Mouse (Mus musculus) kidney, adult 2 months (tissue): Measurements from ENCODE around the gene 4930402H24Rik. TPM values are rescaled to one million over a fixed set of nuclear protein-coding genes. Genes with fewer than 3 reads are reported as not detected.

Source experiments
- DNase-seq: peaks from one replicate; pipeline ENCODE4 v3.0.0; 2021
- H3K27ac ChIP-seq: fragments of 200-500 bp; 2 replicates; pipeline ENCODE4 v1.5.1; 2012; ENCODE audit warnings: low read depth, low read length, control low read depth, inconsistent platforms; ENCODE audit not compliant: insufficient read depth
- H3K27me3 ChIP-seq: fragments of 200-500 bp; replicated peaks from 2 replicates; pipeline ENCODE4 v1.6.1; 2012; ENCODE audit warnings: mild to moderate bottlenecking, moderate library complexity, low read length, inconsistent platforms; ENCODE audit not compliant: control insufficient read depth, insufficient read depth
- H3K36me3 ChIP-seq: fragments of 200-500 bp; 2 replicates; pipeline ENCODE4 v1.6.1; 2012; ENCODE audit warnings: mild to moderate bottlenecking, moderate library complexity, low read length, inconsistent platforms; ENCODE audit not compliant: control insufficient read depth, insufficient read depth
- H3K4me1 ChIP-seq: fragments of 200-500 bp; 2 replicates; pipeline ENCODE4 v1.6.1; 2011; ENCODE audit warnings: low read length; ENCODE audit not compliant: control insufficient read depth, insufficient read depth
- H3K4me3 ChIP-seq: fragments of 200-500 bp; 2 replicates; pipeline ENCODE4 v1.5.1; 2011; ENCODE audit warnings: mild to moderate bottlenecking, low read depth, low read length, control low read depth; ENCODE audit not compliant: insufficient read depth
- CTCF ChIP-seq: fragments of 200-500 bp; conservative IDR thresholded peaks from 2 replicates; pipeline ENCODE4 v1.5.1; 2011; ENCODE audit warnings: low read depth, mild to moderate bottlenecking, control low read depth, low read length, moderate library complexity, mixed read lengths; ENCODE audit not compliant: insufficient read depth, insufficient read length
- POLR2A ChIP-seq: fragments of 200-500 bp; IDR thresholded peaks from one replicate; pipeline ENCODE4 v1.6.1; 2011; ENCODE audit warnings: low read depth, low read length, control low read depth
- WGBS: fragments of 180-500 bp; shearing (Covaris S2); methylation state at CpG from one replicate; pipeline ENCODE4 v1.1.7; 2018; 5-methylcytosine and 5-hydroxymethylcytosine counted together
- polyA plus RNA-seq: library from polyadenylated mRNA; depleted of rRNA; stranded (reverse); fragments of >200 nt; gene quantifications from 2 replicates; pipeline ENCODE4 v1.2.3, GENCODE M21; 2012

Gene 4930402H24Rik
- polyA plus RNA-seq, 1 experiment, result 70.2 TPM

- Histone ChIP-seq H3K4me1 (peaks cover 21% of the 10 kb centered on the region), H3K36me3 (peaks cover 13% of the 10 kb centered on the region), H3K4me3 (no peak overlapping the region), H3K27me3 (no peaks in the 10 kb centered on the region), H3K27ac (no peak overlapping the region)
- TF ChIP-seq POLR2A, result no peak
- no peak for TF ChIP-seq CTCF
- 85% methylated on average over 5 of the region's 5 CpGs for WGBS
- no peak for DNase-seq
These were observed 90.0 kb downstream of the 4930402H24Rik start for GRCm38 (mm10) chr2:130816205-130816604.

DNA sequence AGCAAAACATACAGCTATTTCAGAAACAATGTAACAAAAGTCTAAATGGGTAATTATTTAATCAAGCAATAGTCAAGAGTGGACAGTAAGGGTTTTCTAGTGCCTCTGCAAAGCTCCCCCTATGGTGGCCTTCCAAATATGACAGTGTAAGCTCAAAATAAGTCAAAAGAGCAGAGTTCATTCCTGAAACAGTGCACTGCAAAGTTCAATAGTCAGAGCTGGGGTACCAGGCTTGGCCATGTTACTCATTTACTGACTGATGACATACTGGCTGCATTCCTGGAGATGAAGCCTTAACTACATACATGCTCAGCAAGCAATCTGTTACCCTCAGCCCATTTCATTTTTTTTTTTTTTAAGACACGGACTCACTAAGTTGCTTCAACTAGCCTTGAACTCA is 91.7 kb downstream of the 4930402H24Rik start:
- Histone ChIP-seq H3K27ac (peak overlapping the region; percentile 84), H3K27me3 (no peaks in the 10 kb centered on the region), H3K4me3 (no peak overlapping the region), H3K4me1 (peaks cover 21% of the 10 kb centered on the region), H3K36me3 (peaks cover 13% of the 10 kb centered on the region)
- TF ChIP-seq CTCF (no peak), POLR2A (no peak)
- 40% methylated on average over 1 of the region's 1 CpGs for WGBS
- peak; percentile 92 for DNase-seq

DNA sequence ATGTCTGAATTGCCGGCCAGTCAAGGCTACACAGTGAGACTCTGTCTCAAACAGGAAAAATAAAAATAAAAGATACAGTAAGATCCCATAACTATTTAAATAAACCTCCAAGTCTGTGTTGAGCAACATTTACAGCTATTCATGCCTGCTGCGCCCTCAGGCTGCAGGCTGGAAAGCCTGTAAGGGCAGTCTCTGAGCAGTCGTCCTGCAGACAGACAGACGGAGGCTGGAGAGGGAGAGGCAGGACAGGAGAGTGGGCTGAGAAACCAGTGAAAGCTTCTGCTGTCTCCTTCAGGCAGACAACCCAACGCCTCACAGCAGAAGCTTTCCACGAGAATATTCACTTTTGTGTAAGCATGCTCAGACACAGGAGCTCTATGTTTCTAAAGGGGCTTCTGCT is 92.5 kb downstream of the 4930402H24Rik start:
- H3K27ac ChIP-seq, result peak overlapping the region; percentile 66
- WGBS, result 50% methylated on average over 6 of the region's 6 CpGs
- TF ChIP-seq POLR2A (no peak), CTCF (no peak; the same call in 1 of the 2 replicates)
- H3K4me3 ChIP-seq, result no peak overlapping the region
- peaks cover 21% of the 10 kb centered on the region for H3K4me1 ChIP-seq
- H3K27me3 ChIP-seq, result no peaks in the 10 kb centered on the region
- H3K36me3 ChIP-seq, result peaks cover 16% of the 10 kb centered on the region
- no peak for DNase-seq

DNA sequence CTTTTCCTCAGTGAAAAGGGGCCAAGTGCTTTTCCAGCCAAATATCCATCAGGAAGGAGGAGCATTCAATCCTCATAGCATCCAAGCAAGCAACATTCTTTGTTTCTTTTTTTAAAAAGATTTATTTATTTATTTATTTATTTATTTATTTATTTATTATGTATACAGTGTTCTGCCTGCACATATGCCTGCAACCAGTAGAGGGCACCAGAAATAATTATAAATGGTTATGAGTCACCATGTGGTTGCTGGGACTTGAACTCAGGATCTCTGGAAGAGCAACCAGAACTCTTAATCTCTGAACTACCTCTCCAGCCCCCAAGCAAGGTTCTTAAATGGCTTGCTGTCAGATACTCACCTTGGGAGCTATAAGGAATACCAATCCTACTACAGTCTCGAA is 93.7 kb downstream of the 4930402H24Rik start:
- no peak for DNase-seq
- H3K4me3 ChIP-seq, result no peak overlapping the region
- peaks cover 16% of the 10 kb centered on the region for H3K36me3 ChIP-seq
- TF ChIP-seq CTCF, result no peak
- no peak for TF ChIP-seq POLR2A
- no peaks in the 10 kb centered on the region for H3K27me3 ChIP-seq
- WGBS, result 100% methylated on average over 1 of the region's 1 CpGs
- peaks cover 21% of the 10 kb centered on the region for H3K4me1 ChIP-seq
- H3K27ac ChIP-seq, result no peak overlapping the region

DNA sequence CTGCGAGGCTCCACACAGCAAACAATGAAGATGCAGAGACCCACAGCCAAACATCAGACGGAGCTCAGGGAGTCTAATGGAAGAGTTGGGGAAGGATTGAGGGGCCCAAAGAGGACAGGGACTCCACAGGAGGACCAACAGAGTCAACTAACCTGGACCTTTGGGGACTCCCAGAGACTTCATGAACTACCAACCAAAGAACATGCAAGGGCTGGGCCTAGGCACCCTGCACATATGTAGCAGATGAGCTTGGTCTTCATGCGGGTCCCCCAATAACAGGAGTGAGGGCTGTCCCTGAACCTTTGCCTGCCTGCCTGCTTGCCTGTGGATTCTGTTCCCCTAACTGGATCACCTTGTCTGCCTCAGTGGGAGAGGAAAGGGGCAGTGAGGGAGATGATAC is 101.1 kb downstream of the 4930402H24Rik start:
- no peaks in the 10 kb centered on the region; the same call in 1 of the 2 replicates for H3K4me1 ChIP-seq
- TF ChIP-seq POLR2A (no peak), CTCF (no peak)
- DNase-seq, result no peak
- 98% methylated on average over 3 of the region's 3 CpGs for WGBS
- no peaks in the 10 kb centered on the region for H3K27me3 ChIP-seq
- no peak overlapping the region for H3K4me3 ChIP-seq
- H3K27ac ChIP-seq, result no peak overlapping the region
- peaks cover 6% of the 10 kb centered on the region for H3K36me3 ChIP-seq

- H3K36me3 ChIP-seq, result peaks cover 3% of the 10 kb centered on the region
- no peak overlapping the region for H3K27ac ChIP-seq
- no peak for TF ChIP-seq POLR2A
- no peak for TF ChIP-seq CTCF
- no peaks in the 10 kb centered on the region for H3K27me3 ChIP-seq
- no peak for DNase-seq
- WGBS, result 82% methylated on average over 25 of the region's 25 CpGs
- H3K4me1 ChIP-seq, result no peaks in the 10 kb centered on the region; the same call in 1 of the 2 replicates
- no peak overlapping the region for H3K4me3 ChIP-seq
These were observed 102.5 kb downstream of the 4930402H24Rik start for GRCm38 (mm10) chr2:130803706-130804105.

DNA sequence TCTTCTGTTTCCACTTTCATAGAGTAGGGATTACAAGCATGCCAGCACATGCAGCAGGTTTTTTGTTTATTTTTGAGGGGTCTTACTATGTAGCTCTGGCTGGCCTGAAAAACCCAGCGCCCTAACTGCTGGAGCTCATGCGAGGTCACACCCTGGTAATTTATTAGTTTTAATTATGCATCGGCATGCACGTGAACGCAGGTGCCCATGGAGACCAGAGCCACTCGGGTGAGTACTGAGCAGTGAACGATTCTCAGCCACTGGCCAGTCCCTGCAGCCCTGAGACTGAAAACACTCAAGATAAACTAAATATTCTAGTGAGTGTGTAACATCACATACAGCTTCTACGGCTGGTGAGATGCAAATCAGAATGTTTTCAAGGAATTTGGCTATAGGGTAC is 110.5 kb downstream of the 4930402H24Rik start:
- no peak for TF ChIP-seq POLR2A
- no peak for TF ChIP-seq CTCF
- Histone ChIP-seq H3K4me1 (peaks cover 3% of the 10 kb centered on the region; the same call in 1 of the 2 replicates), H3K36me3 (no peaks in the 10 kb centered on the region; the same call in 1 of the 2 replicates), H3K4me3 (no peak overlapping the region), H3K27ac (peak overlapping the region; percentile 31; the same call in 1 of the 2 replicates), H3K27me3 (no peaks in the 10 kb centered on the region)
- WGBS, result 44% methylated on average over 8 of the region's 8 CpGs
- DNase-seq, result peak; percentile 69
